In genomic region chr6:36812666-36813515, GRCm38 (mm10) we compare ENCODE assay signal across 25 mouse cellular contexts. TPM values are rescaled to one million over a fixed set of nuclear protein-coding genes. Genes with fewer than 3 reads are reported as not detected.
A peak's percentile ranks its signal among the peaks of the same experiment; 100 is the strongest.
DNase-seq lines count a peak whose midpoint lies in the region; ATAC-seq and TF ChIP-seq lines count a peak whose summit lies in the region.
"Had no signal": no experiment of that assay in that cellular context is flagged by ENCODE, and none has a peak within 500 bp of the region (broad histone marks: within the 10 kb centered on the region; RNA-seq: fewer than 3 reads in every experiment).

No protein-coding gene starts in this region.

- H3K9ac ChIP-seq in embryonic facial prominence, embryonic 12.5 days: no peak overlapping the region
- no peak overlapping the region for H3K9ac ChIP-seq in midbrain, postnatal 0 days (replicated peaks; ENCODE audit: low read length, poor library complexity, severe bottlenecking)
- H3K9ac ChIP-seq in midbrain, embryonic 15.5 days: no peak overlapping the region
- H3K9ac ChIP-seq: embryonic facial prominence, embryonic 15.5 days; heart, embryonic 15.5 days; hindbrain, embryonic 12.5 days; kidney, embryonic 15.5 days; limb, embryonic 13.5 days; neural tube, embryonic 13.5 days had no signal

- H3K4me3 ChIP-seq in embryonic facial prominence, embryonic 12.5 days: no peak overlapping the region
- no peak overlapping the region for H3K4me3 ChIP-seq in embryonic facial prominence, embryonic 10.5 days
- no peak overlapping the region for H3K4me3 ChIP-seq in layer of hippocampus, adult 2 months
- H3K4me3 ChIP-seq in midbrain, postnatal 0 days (ENCODE audit: low read depth, low read length): no peak overlapping the region
- H3K4me3 ChIP-seq in midbrain, embryonic 15.5 days: no peak overlapping the region
- H3K4me3 ChIP-seq: embryonic facial prominence, embryonic 15.5 days; heart, embryonic 10.5 days; heart, embryonic 15.5 days; hindbrain, embryonic 12.5 days; kidney, embryonic 15.5 days; limb, embryonic 13.5 days; neural tube, embryonic 13.5 days had no signal

- no peaks in the 10 kb centered on the region for H3K36me3 ChIP-seq in embryonic facial prominence, embryonic 12.5 days
- H3K36me3 ChIP-seq in embryonic facial prominence, embryonic 10.5 days (replicated peaks): no peaks in the 10 kb centered on the region
- no peaks in the 10 kb centered on the region for H3K36me3 ChIP-seq in midbrain, postnatal 0 days (ENCODE audit: insufficient read depth, low read length)
- no peaks in the 10 kb centered on the region for H3K36me3 ChIP-seq in midbrain, embryonic 15.5 days (replicated peaks)
- H3K36me3 ChIP-seq: embryonic facial prominence, embryonic 15.5 days; heart, embryonic 10.5 days; heart, embryonic 15.5 days; hindbrain, embryonic 12.5 days; kidney, embryonic 15.5 days; limb, embryonic 13.5 days; neural tube, embryonic 13.5 days had no signal

- peaks cover 13% of the 10 kb centered on the region for H3K4me1 ChIP-seq in embryonic facial prominence, embryonic 12.5 days
- peaks cover 32% of the 10 kb centered on the region for H3K4me1 ChIP-seq in embryonic facial prominence, embryonic 10.5 days
- H3K4me1 ChIP-seq in midbrain, postnatal 0 days (ENCODE audit: insufficient read depth, low read length): no peaks in the 10 kb centered on the region
- H3K4me1 ChIP-seq in midbrain, embryonic 15.5 days: peaks cover 21% of the 10 kb centered on the region

- H3K9me3 ChIP-seq in embryonic facial prominence, embryonic 12.5 days: no peaks in the 10 kb centered on the region
- no peaks in the 10 kb centered on the region for H3K9me3 ChIP-seq in embryonic facial prominence, embryonic 10.5 days
- no peaks in the 10 kb centered on the region for H3K9me3 ChIP-seq in midbrain, postnatal 0 days (ENCODE audit: low read length)
- H3K9me3 ChIP-seq in midbrain, embryonic 15.5 days: no peaks in the 10 kb centered on the region
- H3K9me3 ChIP-seq: embryonic facial prominence, embryonic 15.5 days; heart, embryonic 10.5 days; heart, embryonic 15.5 days; hindbrain, embryonic 12.5 days; kidney, embryonic 15.5 days; limb, embryonic 13.5 days; neural tube, embryonic 13.5 days had no signal

- 70% methylated on average over 7 of the region's 7 CpGs for WGBS in embryonic facial prominence, embryonic 12.5 days
- WGBS in embryonic facial prominence, embryonic 10.5 days: 74% methylated on average over 7 of the region's 7 CpGs
- WGBS in midbrain, postnatal 0 days: 85% methylated on average over 7 of the region's 7 CpGs
- 84% methylated on average over 7 of the region's 7 CpGs for WGBS in midbrain, embryonic 15.5 days

- DNase-seq in embryonic facial prominence, embryonic 10.5 days (ENCODE audit: low spot score): no peak
- no peak for DNase-seq in layer of hippocampus, adult 2 months (ENCODE audit: low spot score in 2 of 2)
- no peak for DNase-seq in layer of hippocampus, adult 18-20 months (ENCODE audit: low spot score in 2 of 2)
- DNase-seq in midbrain, postnatal 0 days (ENCODE audit: low spot score): no peak
- DNase-seq in cerebellum, adult 11 months: no peak
- DNase-seq in thymus, postnatal 36 days: no peak
- DNase-seq: adrenal gland, adult 2 months; cerebellum, adult 9-10 months; gastrocnemius, postnatal 25 days; heart, adult 11 months; kidney, adult 18-20 months; right cerebral cortex, postnatal 4 days; thymus, adult 2 months had no signal

- no peak overlapping the region for H3K4me2 ChIP-seq in embryonic facial prominence, embryonic 12.5 days (replicated peaks)
- H3K4me2 ChIP-seq in midbrain, postnatal 0 days (ENCODE audit: low read depth, low read length, poor library complexity, severe bottlenecking): no peak overlapping the region
- no peak overlapping the region for H3K4me2 ChIP-seq in midbrain, embryonic 15.5 days
- H3K4me2 ChIP-seq: embryonic facial prominence, embryonic 15.5 days; heart, embryonic 15.5 days; hindbrain, embryonic 12.5 days; kidney, embryonic 15.5 days; limb, embryonic 13.5 days; liver, embryonic 11.5 days; neural tube, embryonic 13.5 days had no signal

- peak; percentile 49 for TF ChIP-seq CTCF in layer of hippocampus, adult 2 months (conservative IDR thresholded peaks at IDR 0.05)
- 0 out of 2 replicates have a peak, but pooled peaks have one; percentile 12 for TF ChIP-seq CTCF in midbrain, postnatal 0 days (IDR thresholded peaks at IDR 0.05)

- H3K27me3 ChIP-seq in embryonic facial prominence, embryonic 12.5 days: no peaks in the 10 kb centered on the region
- no peaks in the 10 kb centered on the region for H3K27me3 ChIP-seq in embryonic facial prominence, embryonic 10.5 days (replicated peaks; ENCODE audit: low read depth, poor library complexity, severe bottlenecking)
- H3K27me3 ChIP-seq in midbrain, postnatal 0 days (ENCODE audit: insufficient read depth, low read length): no peaks in the 10 kb centered on the region
- no peaks in the 10 kb centered on the region for H3K27me3 ChIP-seq in midbrain, embryonic 15.5 days (replicated peaks)
- H3K27me3 ChIP-seq: embryonic facial prominence, embryonic 15.5 days; heart, embryonic 15.5 days; hindbrain, embryonic 12.5 days; kidney, embryonic 15.5 days; limb, embryonic 13.5 days; neural tube, embryonic 13.5 days had no signal

- peak overlapping the region; percentile 17; the same call in 1 of the 2 replicates for H3K27ac ChIP-seq in embryonic facial prominence, embryonic 12.5 days
- H3K27ac ChIP-seq in embryonic facial prominence, embryonic 10.5 days (replicated peaks): no peak overlapping the region
- no peak overlapping the region for H3K27ac ChIP-seq in layer of hippocampus, adult 2 months
- no peak overlapping the region for H3K27ac ChIP-seq in midbrain, postnatal 0 days (ENCODE audit: low read depth, low read length)
- H3K27ac ChIP-seq in midbrain, embryonic 15.5 days: no peak overlapping the region
- H3K27ac ChIP-seq: embryonic facial prominence, embryonic 15.5 days; heart, embryonic 10.5 days; heart, embryonic 15.5 days; hindbrain, embryonic 12.5 days; kidney, embryonic 15.5 days; limb, embryonic 13.5 days; neural tube, embryonic 13.5 days had no signal

- no peak for ATAC-seq in embryonic facial prominence, embryonic 12.5 days (ENCODE audit: insufficient number of reproducible peaks, insufficient read depth, low FRiP score, low TSS enrichment)
- ATAC-seq in midbrain, postnatal 0 days (ENCODE audit: low FRiP score): no peak
- ATAC-seq in midbrain, embryonic 15.5 days (replicated peaks): no peak
- ATAC-seq: forebrain, embryonic 14.5 days had no signal

RNA-seq across cellular contexts. Expression of gene Ptn, which starts 2.9 kb away (rescaled TPM):
- polyA plus RNA-seq in embryonic facial prominence, embryonic 12.5 days (2016; fragmentation: Nextera tagmentation; extraction: Ambion mirVana): 678 and 730 TPM in 2 replicates
- polyA plus RNA-seq in embryonic facial prominence, embryonic 10.5 days (2016; fragmentation: Nextera tagmentation; extraction: Ambion mirVana): 225 and 262 TPM in 2 replicates
- 100 to 1,000 TPM; 217 to 220 TPM for total RNA-seq in layer of hippocampus, adult 2 months (2021)
- 100 to 1,000 TPM; 202 to 229 TPM for total RNA-seq in layer of hippocampus, adult 18-20 months (2021)
- total RNA-seq in midbrain, postnatal 0 days (2014; rRNA removed): 486 and 584 TPM in 2 replicates
- 1,122 and 1,124 TPM in 2 replicates for polyA plus RNA-seq in midbrain, postnatal 0 days (2015; fragmentation: Nextera tagmentation; extraction: Ambion mirVana)
- polyA plus RNA-seq in midbrain, embryonic 15.5 days (2015; fragmentation: Nextera tagmentation; extraction: Ambion mirVana): 580 and 678 TPM in 2 replicates
- total RNA-seq: MEL had no signal
